8 mouse cellular contexts compared by ENCODE assay signal in genomic region chr13:43864153-43864861, GRCm38 (mm10).
A peak's percentile ranks its signal among the peaks of the same experiment; 100 is the strongest.
DNase-seq lines count a peak whose midpoint lies in the region; ATAC-seq and TF ChIP-seq lines count a peak whose summit lies in the region.

No protein-coding gene starts in this region.

- intact Hi-C loops in heart, adult 2 months (cut with DNase I) = loop anchor here (2.0 to 10.0 kb wide), 9 partner anchors 67 to 1110 kb away; no protein-coding TSS in a partner anchor

- no peaks in the 10 kb centered on the region for H3K9me3 ChIP-seq in embryonic facial prominence, embryonic 13.5 days
- H3K9me3 ChIP-seq in limb, embryonic 13.5 days = no peaks in the 10 kb centered on the region
- no peaks in the 10 kb centered on the region for H3K9me3 ChIP-seq in midbrain, embryonic 16.5 days (replicated peaks; ENCODE audit: control insufficient read depth, low read length, poor library complexity, severe bottlenecking)

- ATAC-seq in embryonic facial prominence, embryonic 13.5 days (ENCODE audit: insufficient number of reproducible peaks, insufficient read depth, low FRiP score, low TSS enrichment, low read depth) = peak; percentile 98
- peak; percentile 97 for ATAC-seq in limb, embryonic 13.5 days (ENCODE audit: low FRiP score, low read depth)
- peak; percentile 99 for ATAC-seq in midbrain, embryonic 16.5 days

- peak overlapping the region; percentile 41 for H3K4me3 ChIP-seq in embryonic facial prominence, embryonic 13.5 days
- peak overlapping the region; percentile 43 for H3K4me3 ChIP-seq in heart, adult 2 months
- peak overlapping the region; percentile 30 for H3K4me3 ChIP-seq in limb, embryonic 13.5 days
- peak overlapping the region; percentile 37 for H3K4me3 ChIP-seq in midbrain, embryonic 16.5 days (ENCODE audit: low read depth, low read length)

- H3K27me3 ChIP-seq in embryonic facial prominence, embryonic 13.5 days = no peaks in the 10 kb centered on the region
- H3K27me3 ChIP-seq in heart, adult 2 months (ENCODE audit: control insufficient read depth, insufficient read depth, low read length) = no peaks in the 10 kb centered on the region
- peaks cover 5% of the 10 kb centered on the region; the same call in 1 of the 2 replicates for H3K27me3 ChIP-seq in limb, embryonic 13.5 days
- H3K27me3 ChIP-seq in midbrain, embryonic 16.5 days (ENCODE audit: control insufficient read depth, insufficient read depth, low read depth, low read length) = peaks cover 4% of the 10 kb centered on the region

- peak overlapping the region; percentile 68 for H3K4me2 ChIP-seq in embryonic facial prominence, embryonic 13.5 days
- H3K4me2 ChIP-seq in limb, embryonic 13.5 days (replicated peaks) = peak overlapping the region; percentile 62
- peak overlapping the region; percentile 61 for H3K4me2 ChIP-seq in midbrain, embryonic 16.5 days (ENCODE audit: low read length)

- peak; percentile 99 for TF ChIP-seq EP300 in heart, adult 2 months (IDR thresholded peaks at IDR 0.05; ENCODE audit: insufficient read depth, low read depth, low read length)

- 1% methylated on average over 35 of the region's 35 CpGs for WGBS in embryonic facial prominence, embryonic 13.5 days
- 3% methylated on average over 35 of the region's 35 CpGs for WGBS in heart, adult 2 months
- 2% methylated on average over 35 of the region's 35 CpGs for WGBS in limb, embryonic 13.5 days
- 1% methylated on average over 35 of the region's 35 CpGs for WGBS in midbrain, embryonic 16.5 days

- peak overlapping the region; percentile 62 for H3K9ac ChIP-seq in embryonic facial prominence, embryonic 13.5 days
- peak overlapping the region; percentile 47 for H3K9ac ChIP-seq in heart, adult 2 months (ENCODE audit: low read depth, low read length)
- peak overlapping the region; percentile 52; the same call in 1 of the 2 replicates for H3K9ac ChIP-seq in limb, embryonic 13.5 days
- H3K9ac ChIP-seq in midbrain, embryonic 16.5 days (ENCODE audit: low read depth, low read length) = peak overlapping the region; percentile 35

- H3K79me2 ChIP-seq in heart, adult 2 months (replicated peaks; ENCODE audit: control insufficient read depth, insufficient read depth, low read length) = no peaks in the 10 kb centered on the region

- H3K36me3 ChIP-seq in embryonic facial prominence, embryonic 13.5 days = no peaks in the 10 kb centered on the region
- H3K36me3 ChIP-seq in heart, adult 2 months (ENCODE audit: control insufficient read depth, insufficient read depth, low read length) = no peaks in the 10 kb centered on the region
- H3K36me3 ChIP-seq in limb, embryonic 13.5 days = no peaks in the 10 kb centered on the region
- no peaks in the 10 kb centered on the region for H3K36me3 ChIP-seq in midbrain, embryonic 16.5 days (ENCODE audit: control insufficient read depth, insufficient read depth, low read length)

- peak; percentile 95 for TF ChIP-seq CTCF in heart, adult 2 months (IDR thresholded peaks at IDR 0.05)

- DNase-seq in 3134 (ENCODE audit: extremely low read depth, insufficient read length, low spot score) = peak; percentile 87
- DNase-seq in adrenal gland, postnatal 36 days = peak; percentile 99 to 100
- DNase-seq in heart, adult 2 months = peak; percentile 100
- peak; percentile 100 for DNase-seq in kidney, adult 8-10 months
- peak; percentile 89 to 94 for DNase-seq in spleen, postnatal 10 days (ENCODE audit: low spot score in 2 of 2)

- peak; percentile 87 for TF ChIP-seq POLR2A in heart, adult 2 months (IDR thresholded peaks at IDR 0.05; ENCODE audit: insufficient read depth, low read depth, low read length)

- H3K27ac ChIP-seq in embryonic facial prominence, embryonic 13.5 days = peak overlapping the region; percentile 39; the same call in 1 of the 2 replicates
- H3K27ac ChIP-seq in heart, adult 2 months = peak overlapping the region; percentile 85
- peak overlapping the region; percentile 69; the same call in 1 of the 2 replicates for H3K27ac ChIP-seq in limb, embryonic 13.5 days
- peak overlapping the region; percentile 33; the same call in 1 of the 2 replicates for H3K27ac ChIP-seq in midbrain, embryonic 16.5 days (ENCODE audit: low read length)

- peaks cover 22% of the 10 kb centered on the region for H3K4me1 ChIP-seq in embryonic facial prominence, embryonic 13.5 days
- peaks cover 7% of the 10 kb centered on the region for H3K4me1 ChIP-seq in heart, adult 2 months (ENCODE audit: control insufficient read depth, insufficient read depth, low read length)
- H3K4me1 ChIP-seq in limb, embryonic 13.5 days = peaks cover 47% of the 10 kb centered on the region
- H3K4me1 ChIP-seq in midbrain, embryonic 16.5 days (ENCODE audit: control insufficient read depth, insufficient read depth, low read length) = peaks cover 8% of the 10 kb centered on the region

Comparison
In these comparisons a context has a peak if more than half of its experiments do, and no peak if none do; other contexts are left out.
1. Peak in every context shown above with its lines: DNase-seq, ATAC-seq, H3K4me3 ChIP-seq and H3K27ac ChIP-seq.
2. H3K27ac ChIP-seq: peak in every context shown above with its lines; median percentile 85 in heart, adult 2 months; 69 in limb, embryonic 13.5 days; 39 in embryonic facial prominence, embryonic 13.5 days; 33 in midbrain, embryonic 16.5 days.